Mouse (Mus musculus): ENCODE measurements around the gene Wnt5a. TPM values are rescaled to one million over a fixed set of nuclear protein-coding genes. Genes with fewer than 3 reads are reported as not detected.

Gene Wnt5a
- polyA plus RNA-seq, 1 experiment: 1.1 TPM

- Histone ChIP-seq H3K4me1 (ENCODE audit: control insufficient read depth, insufficient read depth, low read length) (peaks cover 5% of the 10 kb centered on the region), H3K36me3 (ENCODE audit: control insufficient read depth, insufficient read depth, low read length) (no peaks in the 10 kb centered on the region), H3K4me3 (ENCODE audit: control insufficient read depth, low read depth, low read length) (no peak overlapping the region; the same call in 1 of the 2 replicates), H3K27me3 (ENCODE audit: control insufficient read depth, insufficient read depth, low read length) (peaks cover 3% of the 10 kb centered on the region; the same call in 1 of the 2 replicates), H3K27ac (ENCODE audit: control insufficient read depth, insufficient read depth, low read depth, low read length) (no peak overlapping the region)
- TF ChIP-seq POLR2A (IDR thresholded peaks at IDR 0.05; ENCODE audit: control insufficient read depth, low read depth, low read length): no peak
- no peak for TF ChIP-seq CTCF (IDR thresholded peaks at IDR 0.05; ENCODE audit: control insufficient read depth, insufficient read depth, insufficient replicate concordance, low read depth, low read length)
These were observed 5.1 kb downstream of the Wnt5a start for GRCm38 (mm10) chr14:28509441-28510340.

GRCm38 (mm10) chr14:28510341-28511028 lies 5.9 kb downstream of the Wnt5a start:
- Histone ChIP-seq H3K27ac (ENCODE audit: control insufficient read depth, insufficient read depth, low read depth, low read length) (no peak overlapping the region), H3K36me3 (ENCODE audit: control insufficient read depth, insufficient read depth, low read length) (no peaks in the 10 kb centered on the region), H3K27me3 (ENCODE audit: control insufficient read depth, insufficient read depth, low read length) (peaks cover 3% of the 10 kb centered on the region; the same call in 1 of the 2 replicates), H3K4me3 (ENCODE audit: control insufficient read depth, low read depth, low read length) (no peak overlapping the region), H3K4me1 (ENCODE audit: control insufficient read depth, insufficient read depth, low read length) (peaks cover 5% of the 10 kb centered on the region)
- no peak for TF ChIP-seq POLR2A (IDR thresholded peaks at IDR 0.05; ENCODE audit: control insufficient read depth, low read depth, low read length)
- no peak for TF ChIP-seq CTCF (IDR thresholded peaks at IDR 0.05; ENCODE audit: control insufficient read depth, insufficient read depth, insufficient replicate concordance, low read depth, low read length)

- no peak overlapping the region; the same call in 1 of the 2 replicates for H3K4me3 ChIP-seq (ENCODE audit: control insufficient read depth, low read depth, low read length)
- TF ChIP-seq POLR2A (IDR thresholded peaks at IDR 0.05; ENCODE audit: control insufficient read depth, low read depth, low read length) (no peak), CTCF (IDR thresholded peaks at IDR 0.05; ENCODE audit: control insufficient read depth, insufficient read depth, insufficient replicate concordance, low read depth, low read length) (no peak)
- peaks cover 5% of the 10 kb centered on the region for H3K4me1 ChIP-seq (ENCODE audit: control insufficient read depth, insufficient read depth, low read length)
- no peak overlapping the region for H3K27ac ChIP-seq (ENCODE audit: control insufficient read depth, insufficient read depth, low read depth, low read length)
- H3K27me3 ChIP-seq (ENCODE audit: control insufficient read depth, insufficient read depth, low read length): peaks cover 3% of the 10 kb centered on the region; the same call in 1 of the 2 replicates
- H3K36me3 ChIP-seq (ENCODE audit: control insufficient read depth, insufficient read depth, low read length): no peaks in the 10 kb centered on the region
These were observed 6.6 kb downstream of the Wnt5a start for GRCm38 (mm10) chr14:28511029-28511651.

DNA sequence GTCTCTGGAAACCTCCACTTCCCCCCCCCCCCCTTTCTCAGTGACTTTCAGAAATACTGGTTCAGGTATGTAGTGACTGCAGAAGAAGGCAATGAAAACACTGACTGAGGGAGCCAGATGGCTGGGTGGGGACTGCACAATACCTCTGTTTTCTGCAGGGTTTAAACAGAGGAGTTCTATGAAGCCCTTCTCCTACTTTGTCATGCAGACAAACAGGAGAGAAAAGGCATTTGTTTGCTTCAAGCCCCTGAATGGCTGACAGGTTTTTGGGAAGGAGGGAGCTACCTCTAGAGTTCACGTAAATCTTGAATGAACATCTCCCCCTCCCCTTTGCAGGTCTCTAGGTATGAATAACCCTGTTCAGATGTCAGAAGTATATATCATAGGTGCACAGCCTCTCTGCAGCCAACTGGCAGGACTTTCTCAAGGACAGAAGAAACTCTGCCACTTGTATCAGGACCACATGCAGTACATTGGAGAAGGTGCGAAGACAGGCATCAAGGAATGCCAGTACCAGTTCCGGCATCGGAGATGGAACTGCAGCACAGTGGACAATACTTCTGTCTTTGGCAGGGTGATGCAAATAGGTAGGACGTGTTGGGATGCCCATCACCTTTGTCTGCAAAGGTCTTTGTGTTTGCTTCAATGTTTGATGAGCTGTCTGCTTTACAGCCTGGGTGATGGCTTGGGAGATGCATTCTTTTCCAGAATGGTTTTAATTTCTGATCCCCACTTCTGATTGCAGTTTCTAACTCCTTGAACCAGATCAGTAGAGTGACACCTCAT lies 8.4 kb downstream of the Wnt5a start:
- Histone ChIP-seq H3K36me3 (ENCODE audit: control insufficient read depth, insufficient read depth, low read length) (no peaks in the 10 kb centered on the region), H3K27ac (ENCODE audit: control insufficient read depth, insufficient read depth, low read depth, low read length) (no peak overlapping the region), H3K27me3 (ENCODE audit: control insufficient read depth, insufficient read depth, low read length) (no peaks in the 10 kb centered on the region), H3K4me1 (ENCODE audit: control insufficient read depth, insufficient read depth, low read length) (peaks cover 2% of the 10 kb centered on the region), H3K4me3 (ENCODE audit: control insufficient read depth, low read depth, low read length) (no peak overlapping the region)
- TF ChIP-seq POLR2A (IDR thresholded peaks at IDR 0.05; ENCODE audit: control insufficient read depth, low read depth, low read length): no peak
- TF ChIP-seq CTCF (IDR thresholded peaks at IDR 0.05; ENCODE audit: control insufficient read depth, insufficient read depth, insufficient replicate concordance, low read depth, low read length): no peak

DNA sequence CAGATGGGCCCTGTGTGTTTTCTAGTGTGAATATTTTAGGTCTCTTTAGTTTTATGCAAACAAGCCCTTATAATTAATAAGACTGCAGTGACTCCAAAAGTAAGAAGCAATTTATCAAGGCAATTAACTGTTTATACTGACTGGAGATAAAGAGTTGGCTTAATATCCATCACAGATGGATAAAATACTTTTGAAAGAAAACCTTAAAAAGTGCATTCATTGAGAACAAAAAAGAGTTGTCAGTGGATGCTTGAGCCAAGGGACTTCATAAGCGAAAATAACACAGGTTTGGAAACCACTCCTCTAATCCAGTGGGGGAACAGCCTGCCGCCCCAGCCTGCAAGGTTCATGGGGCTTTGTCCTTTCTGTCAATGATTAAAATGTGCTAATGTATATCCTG lies 9.6 kb downstream of the Wnt5a start:
- no peak for TF ChIP-seq CTCF (IDR thresholded peaks at IDR 0.05; ENCODE audit: control insufficient read depth, insufficient read depth, insufficient replicate concordance, low read depth, low read length)
- TF ChIP-seq POLR2A (IDR thresholded peaks at IDR 0.05; ENCODE audit: control insufficient read depth, low read depth, low read length): no peak
- Histone ChIP-seq H3K4me1 (ENCODE audit: control insufficient read depth, insufficient read depth, low read length) (peaks cover 6% of the 10 kb centered on the region), H3K36me3 (ENCODE audit: control insufficient read depth, insufficient read depth, low read length) (no peaks in the 10 kb centered on the region), H3K4me3 (ENCODE audit: control insufficient read depth, low read depth, low read length) (no peak overlapping the region), H3K27me3 (ENCODE audit: control insufficient read depth, insufficient read depth, low read length) (no peaks in the 10 kb centered on the region), H3K27ac (ENCODE audit: control insufficient read depth, insufficient read depth, low read depth, low read length) (no peak overlapping the region)

GRCm38 (mm10) chr14:28515331-28515730 lies 10.8 kb downstream of the Wnt5a start:
- no peak overlapping the region for H3K4me3 ChIP-seq (ENCODE audit: control insufficient read depth, low read depth, low read length)

More at GRCm38 (mm10) chr14:28515331-28515730, 10.8 kb downstream of the Wnt5a start:
- TF ChIP-seq POLR2A (IDR thresholded peaks at IDR 0.05; ENCODE audit: control insufficient read depth, low read depth, low read length) (no peak), CTCF (IDR thresholded peaks at IDR 0.05; ENCODE audit: control insufficient read depth, insufficient read depth, insufficient replicate concordance, low read depth, low read length) (no peak)
- H3K27ac ChIP-seq (ENCODE audit: control insufficient read depth, insufficient read depth, low read depth, low read length): no peak overlapping the region
- H3K4me1 ChIP-seq (ENCODE audit: control insufficient read depth, insufficient read depth, low read length): peaks cover 6% of the 10 kb centered on the region
- H3K36me3 ChIP-seq (ENCODE audit: control insufficient read depth, insufficient read depth, low read length): no peaks in the 10 kb centered on the region
- no peaks in the 10 kb centered on the region for H3K27me3 ChIP-seq (ENCODE audit: control insufficient read depth, insufficient read depth, low read length)

Data from testis, adult 2 months (tissue).